Mouse (Mus musculus) heart, adult 2 months (tissue): ENCODE results near the gene Fam129c. TPM values are rescaled to one million over a fixed set of nuclear protein-coding genes. Genes with fewer than 3 reads are reported as not detected.
A peak's percentile ranks its signal among the peaks of the same experiment; 100 is the strongest.

Source experiments
- DNase-seq, 2 experiments: peaks; one replicate each; pipeline ENCODE4 v3.0.0; 2021
- H3K27ac ChIP-seq: fragments of 200-600 bp; 2 replicates; pipeline ENCODE4 v1.8.1; 2022
- H3K27me3 ChIP-seq: fragments of 200-500 bp; 2 replicates; pipeline ENCODE4 v1.6.1; 2012; ENCODE audit warnings: mild to moderate bottlenecking, low read length, inconsistent platforms, mixed read lengths; ENCODE audit not compliant: control insufficient read depth, insufficient read depth
- H3K36me3 ChIP-seq: fragments of 200-500 bp; 2 replicates; pipeline ENCODE4 v1.6.1; 2012; ENCODE audit warnings: low read length, inconsistent platforms; ENCODE audit not compliant: control insufficient read depth, insufficient read depth
- H3K4me1 ChIP-seq: fragments of 200-500 bp; 2 replicates; pipeline ENCODE4 v1.6.1; 2011; ENCODE audit warnings: low read length; ENCODE audit not compliant: control insufficient read depth, insufficient read depth
- H3K4me3 ChIP-seq: fragments of 200-600 bp; 2 replicates; pipeline ENCODE4 v1.8.1; 2022
- H3K79me2 ChIP-seq: fragments of 200-500 bp; replicated peaks from 2 replicates; pipeline ENCODE4 v1.6.1; 2012; ENCODE audit warnings: mild to moderate bottlenecking, inconsistent platforms, low read length, moderate library complexity, mixed read lengths; ENCODE audit not compliant: control insufficient read depth, insufficient read depth
- H3K9ac ChIP-seq: fragments of 200-500 bp; 2 replicates; pipeline ENCODE4 v1.6.1; 2012; ENCODE audit warnings: low read depth, mild to moderate bottlenecking, control low read depth, inconsistent platforms, low read length, mixed read lengths
- CTCF ChIP-seq: fragments of 200-600 bp; IDR thresholded peaks from 2 replicates; pipeline ENCODE4 v1.8.1; 2022; ENCODE audit warnings: antibody characterized with exemption, mild to moderate bottlenecking, moderate library complexity
- EP300 ChIP-seq: fragments of 200-500 bp; IDR thresholded peaks from 2 replicates; pipeline ENCODE4 v1.6.1; 2011; ENCODE audit warnings: low read depth, low read length, control low read depth; ENCODE audit not compliant: insufficient read depth
- POLR2A ChIP-seq: fragments of 200-500 bp; IDR thresholded peaks from 2 replicates; pipeline ENCODE4 v1.6.1; 2011; ENCODE audit warnings: mild to moderate bottlenecking, low read depth, low read length, control low read depth; ENCODE audit not compliant: insufficient read depth
- WGBS: fragments of 180-500 bp; shearing (Covaris S2); methylation state at CpG from one replicate; pipeline ENCODE4 v1.1.7; 2018; 5-methylcytosine and 5-hydroxymethylcytosine counted together
- intact Hi-C: fragments of 180-260 bp; cut with DNase I; formaldehyde crosslinking; loops from one replicate; pipeline ENCODE4 v1.15.1; 2025
- polyA plus RNA-seq: library from polyadenylated mRNA; depleted of rRNA; stranded (reverse); fragments of >200 nt; gene quantifications from 2 replicates; pipeline ENCODE4 v1.2.3, GENCODE M21; 2012
- total RNA-seq, 2 experiments: library from RNA; stranded (reverse); gene quantifications; 2 replicates each; pipeline ENCODE4 v1.2.3; 2021

Gene Fam129c
- total and polyA plus RNA-seq, 3 experiments: 0.78 to 1.7 (median 0.82) TPM

GRCm38 (mm10) chr8:71626753-71627152 lies 29.3 kb downstream of the Fam129c start:
- Histone ChIP-seq H3K27me3 (no peaks in the 10 kb centered on the region), H3K4me3 (no peak overlapping the region), H3K36me3 (no peaks in the 10 kb centered on the region), H3K27ac (no peak overlapping the region; the same call in 1 of the 2 replicates), H3K79me2 (no peaks in the 10 kb centered on the region), H3K9ac (no peak overlapping the region), H3K4me1 (peaks cover 4% of the 10 kb centered on the region)
- WGBS: 90% methylated on average over 9 of the region's 9 CpGs
- intact Hi-C loops: no loop called here
- TF ChIP-seq CTCF: no peak
- TF ChIP-seq EP300: no peak
- TF ChIP-seq POLR2A: no peak
- no peak for DNase-seq

GRCm38 (mm10) chr8:71627265-71628099 lies 30.0 kb downstream of the Fam129c start:
- peak overlapping the region; percentile 76 for H3K27ac ChIP-seq
- DNase-seq: peak; percentile 33 to 42
- H3K36me3 ChIP-seq: no peaks in the 10 kb centered on the region
- 0 out of 2 replicates have a peak, but pooled peaks have one; percentile 35 for TF ChIP-seq EP300
- no peak; the same call in 1 of the 2 replicates for TF ChIP-seq POLR2A
- TF ChIP-seq CTCF: peak; percentile 22; the same call in 1 of the 2 replicates
- 45% methylated on average over 9 of the region's 9 CpGs for WGBS
- H3K27me3 ChIP-seq: no peaks in the 10 kb centered on the region
- H3K9ac ChIP-seq: no peak overlapping the region
- no peaks in the 10 kb centered on the region for H3K79me2 ChIP-seq
- peaks cover 4% of the 10 kb centered on the region for H3K4me1 ChIP-seq
- intact Hi-C loops: no loop called here
- no peak overlapping the region for H3K4me3 ChIP-seq

- TF ChIP-seq CTCF (no peak), POLR2A (no peak), EP300 (no peak)
- intact Hi-C loops: loop anchor here (1.0 kb wide), 1 partner anchor 17 kb away; no protein-coding TSS in a partner anchor
- Histone ChIP-seq H3K27me3 (0 out of 2 replicates have a peak, but pooled peaks cover 2% of the 10 kb centered on the region), H3K4me1 (peaks cover 4% of the 10 kb centered on the region), H3K9ac (peak overlapping the region; percentile 70), H3K27ac (peak overlapping the region; percentile 76), H3K79me2 (no peaks in the 10 kb centered on the region), H3K4me3 (peak overlapping the region; percentile 60), H3K36me3 (no peaks in the 10 kb centered on the region)
- 8% methylated on average over 16 of the region's 16 CpGs for WGBS
- DNase-seq: no peak
Measured at GRCm38 (mm10) chr8:71628396-71629095, 31.1 kb downstream of the Fam129c start.

- H3K27me3 ChIP-seq: 0 out of 2 replicates have a peak, but pooled peaks cover 2% of the 10 kb centered on the region
- under 1% methylated on average over 55 of the region's 55 CpGs for WGBS
- peak overlapping the region; percentile 76 for H3K27ac ChIP-seq
- TF ChIP-seq EP300 (peak; percentile 57; the same call in 1 of the 2 replicates), CTCF (peak; percentile 61), POLR2A (peak; percentile 63)
- peaks cover 4% of the 10 kb centered on the region for H3K4me1 ChIP-seq
- intact Hi-C loops: loop anchor here (1.0 kb wide), 1 partner anchor 18 kb away; no protein-coding TSS in a partner anchor
- H3K9ac ChIP-seq: peak overlapping the region; percentile 70
- peak; percentile 96 to 98 for DNase-seq
- peak overlapping the region; percentile 60 for H3K4me3 ChIP-seq
- H3K36me3 ChIP-seq: no peaks in the 10 kb centered on the region
- H3K79me2 ChIP-seq: no peaks in the 10 kb centered on the region
Measured at GRCm38 (mm10) chr8:71629096-71629697, 31.7 kb downstream of the Fam129c start.

GRCm38 (mm10) chr8:71629781-71630212 lies 32.3 kb downstream of the Fam129c start:
- Histone ChIP-seq H3K4me1 (peaks cover 4% of the 10 kb centered on the region), H3K36me3 (no peaks in the 10 kb centered on the region), H3K79me2 (no peaks in the 10 kb centered on the region), H3K27me3 (0 out of 2 replicates have a peak, but pooled peaks cover 2% of the 10 kb centered on the region), H3K27ac (no peak overlapping the region), H3K9ac (peak overlapping the region; percentile 37), H3K4me3 (peak overlapping the region; percentile 60)
- peak; percentile 55 to 59 for DNase-seq
- TF ChIP-seq POLR2A (no peak), EP300 (no peak), CTCF (no peak)
- intact Hi-C loops: loop anchor here (1.0 kb wide), 1 partner anchor 18 kb away; no protein-coding TSS in a partner anchor
- WGBS: 6% methylated on average over 25 of the region's 25 CpGs
